Mouse (Mus musculus): ENCODE results near the gene Cldn5. TPM values are rescaled to one million over a fixed set of nuclear protein-coding genes. Genes with fewer than 3 reads are reported as not detected.

The Cldn5 gene
- 52.9 and 74.4 TPM in 2 replicates for polyA plus RNA-seq (2015; fragmentation: Nextera tagmentation; extraction: Ambion mirVana)

DNA sequence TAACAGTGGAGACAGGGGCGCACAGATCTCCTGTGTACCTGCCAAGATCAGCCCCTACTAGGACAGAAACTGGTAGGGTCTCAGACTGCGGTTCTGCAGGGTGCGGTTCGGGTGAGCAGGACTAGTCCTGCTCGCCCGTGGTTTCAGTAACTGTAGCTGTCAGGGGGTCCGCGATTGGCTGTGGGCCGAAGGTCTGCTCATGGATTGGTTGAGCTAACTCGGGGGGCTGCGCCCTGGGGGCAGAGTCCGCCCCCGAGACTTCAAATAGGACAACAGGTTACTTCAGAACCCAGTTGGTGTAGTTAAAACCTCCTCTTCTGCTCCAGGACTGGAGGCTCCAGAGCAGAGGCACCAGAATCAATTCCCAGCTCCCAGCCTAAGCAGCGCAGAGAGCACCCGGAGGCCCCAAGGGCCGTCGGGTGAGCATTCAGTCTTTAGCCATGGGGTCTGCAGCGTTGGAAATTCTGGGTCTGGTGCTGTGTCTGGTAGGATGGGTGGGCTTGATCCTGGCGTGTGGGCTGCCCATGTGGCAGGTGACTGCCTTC lies at the start of gene Cldn5:
Gene Cldn5, plus strand, starts transcription at position 292 of the 545 bp plus-strand sequence.

DNA sequence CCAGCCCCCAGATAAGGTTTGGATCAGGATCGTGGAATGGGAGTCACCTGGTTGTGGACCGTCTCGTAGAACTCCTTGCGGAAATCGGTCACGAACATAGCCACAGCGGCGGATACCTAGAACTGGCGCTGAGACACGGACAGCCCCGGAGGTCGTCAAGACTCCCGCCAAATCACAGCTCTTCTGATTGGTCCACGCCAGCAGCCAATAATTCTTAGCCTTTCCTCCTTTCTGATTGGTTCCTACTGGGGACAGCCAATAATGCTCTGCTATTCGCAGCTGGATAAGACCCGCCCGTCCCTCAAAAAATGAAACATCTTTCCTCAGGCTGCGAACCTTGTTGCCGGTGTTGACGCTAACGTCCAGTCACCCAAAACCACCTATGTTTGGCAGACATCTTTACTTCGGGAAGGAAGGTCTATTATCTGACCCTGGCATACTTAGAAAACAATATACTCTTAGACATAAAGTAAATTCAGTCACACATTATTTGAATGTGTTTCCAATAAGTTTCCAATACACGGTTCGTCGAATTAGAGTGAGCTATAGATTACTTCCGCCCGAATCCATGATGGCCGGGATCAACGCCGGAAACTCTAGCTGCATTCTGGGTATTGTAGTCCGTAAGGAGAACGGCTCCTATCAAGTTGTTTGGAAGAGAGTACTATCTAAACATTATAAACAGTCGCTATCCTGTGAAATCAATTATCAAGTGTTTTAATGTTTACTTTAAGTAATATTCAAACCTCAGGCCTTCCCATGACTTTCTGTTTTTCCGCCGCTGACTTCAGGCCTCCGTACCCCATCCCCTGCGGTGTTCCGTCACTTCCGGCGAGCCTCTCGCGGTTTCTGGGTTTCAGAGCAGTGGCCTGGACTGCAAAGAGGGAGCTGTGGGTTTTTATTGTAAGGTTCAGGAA lies 35.1 kb downstream of the Cldn5 start, which contains the start of the genes Ufd1 and Cdc45:
Gene Ufd1, plus strand, starts transcription at position 312 of the 917 bp plus-strand sequence.
Gene Cdc45, minus strand, starts transcription at position 520 of the 917 bp plus-strand sequence.

Other genes starting within 250 kb of the Cldn5 start
- gene Tbx1, start 186.2 kb upstream of the Cldn5 start, polyA plus RNA-seq (2015; fragmentation: Nextera tagmentation; extraction: Ambion mirVana): 0.17 and 0.28 TPM in 2 replicates
- 28.5 and 30.4 TPM in 2 replicates for gene Gp1bb, start 154.4 kb upstream of the Cldn5 start, polyA plus RNA-seq (2015; fragmentation: Nextera tagmentation; extraction: Ambion mirVana)
- 0.76 and 0.92 TPM in 2 replicates for gene Gm49601, start 150.4 kb upstream of the Cldn5 start, polyA plus RNA-seq (2015; fragmentation: Nextera tagmentation; extraction: Ambion mirVana)
- gene Sept5, start 146.9 kb upstream of the Cldn5 start, polyA plus RNA-seq (2015; fragmentation: Nextera tagmentation; extraction: Ambion mirVana): 4.3 and 6.2 TPM in 2 replicates
- gene Ufd1, start 34.9 kb downstream of the Cldn5 start, polyA plus RNA-seq (2015; fragmentation: Nextera tagmentation; extraction: Ambion mirVana): 58.5 and 62.9 TPM in 2 replicates
- 43.8 and 49.9 TPM in 2 replicates for gene Cdc45, start 35.1 kb downstream of the Cldn5 start, polyA plus RNA-seq (2015; fragmentation: Nextera tagmentation; extraction: Ambion mirVana)
- 25.0 and 31.2 TPM in 2 replicates for gene 2510002D24Rik, start 59.7 kb downstream of the Cldn5 start, polyA plus RNA-seq (2015; fragmentation: Nextera tagmentation; extraction: Ambion mirVana)
- not detected in 2 replicates for gene Gm28539, start 59.7 kb downstream of the Cldn5 start, polyA plus RNA-seq (2015; fragmentation: Nextera tagmentation; extraction: Ambion mirVana)
- 61.2 and 65.9 TPM in 2 replicates for gene Mrpl40, start 100.0 kb downstream of the Cldn5 start, polyA plus RNA-seq (2015; fragmentation: Nextera tagmentation; extraction: Ambion mirVana)
- 10.1 and 10.8 TPM in 2 replicates for gene Hira, start 100.2 kb downstream of the Cldn5 start, polyA plus RNA-seq (2015; fragmentation: Nextera tagmentation; extraction: Ambion mirVana)

Measured in spleen, postnatal 0 days (tissue).